Mouse (Mus musculus) retina, postnatal 1 day (tissue): ENCODE data around the gene Gm21173.
"Not testable (repeated sequence)": the region's sequence is repeated elsewhere in the genome, so short reads cannot be mapped to it uniquely, and the experiment has no call there.

Experiments used
- DNase-seq: peaks from one replicate; pipeline ENCODE4 v3.0.0-alpha.2; 2012

Gene Gm21173

GRCm38 (mm10) chrY:76761300-76761699, at the start of gene Gm21173:
Gm21173 (plus strand) TSS chrY:76761600.
- not testable (repeated sequence) for DNase-seq
